Mouse (Mus musculus): ENCODE data around the gene Mum1. TPM values are rescaled to one million over a fixed set of nuclear protein-coding genes. Genes with fewer than 3 reads are reported as not detected.
A peak's percentile ranks its signal among the peaks of the same experiment; 100 is the strongest.

The Mum1 gene
- polyA plus RNA-seq, 1 experiment from 2014 or later: 61.3 TPM

GRCm38 (mm10) chr10:80293325-80293724 lies 67.1 kb downstream of the Mum1 start:
- H3K9ac ChIP-seq (ENCODE audit: low read length): peak overlapping the region; percentile 99
- H3K27me3 ChIP-seq (replicated peaks; ENCODE audit: control insufficient read depth, insufficient read depth, low read length): peaks cover 14% of the 10 kb centered on the region

More at GRCm38 (mm10) chr10:80293325-80293724, 67.1 kb downstream of the Mum1 start:
- ATAC-seq (replicated peaks; ENCODE audit: low FRiP score, low TSS enrichment, low read depth) (no peak), DNase-seq (ENCODE audit: low spot score) (no peak)
- Histone ChIP-seq H3K4me1 (replicated peaks; ENCODE audit: control insufficient read depth, insufficient read depth, low read length) (peaks cover 18% of the 10 kb centered on the region), H3K27ac (ENCODE audit: low read depth) (peak overlapping the region; percentile 91), H3K36me3 (ENCODE audit: control insufficient read depth, insufficient read depth, low read length) (peaks cover 32% of the 10 kb centered on the region), H3K4me3 (ENCODE audit: low read depth, low read length) (peak overlapping the region; percentile 96), H3K4me2 (ENCODE audit: low read length) (peak overlapping the region; percentile 92), H3K9me3 (ENCODE audit: control insufficient read depth, low read length) (no peaks in the 10 kb centered on the region)
- WGBS: 29% methylated on average over 14 of the region's 14 CpGs

Small RNA genes lying within 50 kb of the gene (microRNA-seq; reads per million reads assigned to microRNA genes)
- 1.4 reads per million, percentile 16 among the genes with 10 or more reads in this experiment for gene Mir6911

Other genes with a start within 250 kb of the Mum1 start
- 14.4 and 17.5 TPM in 2 replicates for gene Tmem259, start 242.1 kb upstream of the Mum1 start, polyA plus RNA-seq (2014; fragmentation: Nextera tagmentation; extraction: Ambion mirVana)
- 320 and 368 TPM in 2 replicates for gene Cnn2, start 237.8 kb upstream of the Mum1 start, polyA plus RNA-seq (2014; fragmentation: Nextera tagmentation; extraction: Ambion mirVana)
- gene Abca7, start 229.9 kb upstream of the Mum1 start, polyA plus RNA-seq (2014; fragmentation: Nextera tagmentation; extraction: Ambion mirVana): 3.7 and 3.8 TPM in 2 replicates
- 6.8 and 8.0 TPM in 2 replicates for gene Arhgap45, start 209.8 kb upstream of the Mum1 start, polyA plus RNA-seq (2014; fragmentation: Nextera tagmentation; extraction: Ambion mirVana)
- 255 and 274 TPM in 2 replicates for gene Polr2e, start 186.6 kb upstream of the Mum1 start, polyA plus RNA-seq (2014; fragmentation: Nextera tagmentation; extraction: Ambion mirVana)
- 607 and 623 TPM in 2 replicates for gene Gpx4, start 179.3 kb upstream of the Mum1 start, polyA plus RNA-seq (2014; fragmentation: Nextera tagmentation; extraction: Ambion mirVana)
- gene Sbno2, start 120.9 kb upstream of the Mum1 start, polyA plus RNA-seq (2014; fragmentation: Nextera tagmentation; extraction: Ambion mirVana): 14.1 TPM in 2 replicates
- gene Stk11, start 110.6 kb upstream of the Mum1 start, polyA plus RNA-seq (2014; fragmentation: Nextera tagmentation; extraction: Ambion mirVana): 27.0 and 27.5 TPM in 2 replicates
- 590 and 627 TPM in 2 replicates for gene Atp5d, start 87.8 kb upstream of the Mum1 start, polyA plus RNA-seq (2014; fragmentation: Nextera tagmentation; extraction: Ambion mirVana)
- 7.1 and 8.5 TPM in 2 replicates for gene Cbarp, start 85.6 kb upstream of the Mum1 start, polyA plus RNA-seq (2014; fragmentation: Nextera tagmentation; extraction: Ambion mirVana)
- 25.5 and 28.9 TPM in 2 replicates for gene Midn, start 78.2 kb upstream of the Mum1 start, polyA plus RNA-seq (2014; fragmentation: Nextera tagmentation; extraction: Ambion mirVana)
- 76.4 and 81.6 TPM in 2 replicates for gene Cirbp, start 60.4 kb upstream of the Mum1 start, polyA plus RNA-seq (2014; fragmentation: Nextera tagmentation; extraction: Ambion mirVana)
- gene 1600002K03Rik, start 53.5 kb upstream of the Mum1 start, polyA plus RNA-seq (2014; fragmentation: Nextera tagmentation; extraction: Ambion mirVana): 15.8 and 16.7 TPM in 2 replicates
- 10.2 and 12.2 TPM in 2 replicates for gene Efna2, start 47.0 kb upstream of the Mum1 start, polyA plus RNA-seq (2014; fragmentation: Nextera tagmentation; extraction: Ambion mirVana)
- 453 and 498 TPM in 2 replicates for gene Ndufs7, start 22.7 kb downstream of the Mum1 start, polyA plus RNA-seq (2014; fragmentation: Nextera tagmentation; extraction: Ambion mirVana)
- gene Gamt, start 34.6 kb downstream of the Mum1 start, polyA plus RNA-seq (2014; fragmentation: Nextera tagmentation; extraction: Ambion mirVana): 34.1 and 61.2 TPM in 2 replicates
- gene Dazap1, start 35.1 kb downstream of the Mum1 start, polyA plus RNA-seq (2014; fragmentation: Nextera tagmentation; extraction: Ambion mirVana): 42.3 and 45.7 TPM in 2 replicates
- 1,236 and 1,315 TPM in 2 replicates for gene Rps15, start 66.0 kb downstream of the Mum1 start, polyA plus RNA-seq (2014; fragmentation: Nextera tagmentation; extraction: Ambion mirVana)
- 7.8 and 9.1 TPM in 2 replicates for gene Apc2, start 69.5 kb downstream of the Mum1 start, polyA plus RNA-seq (2014; fragmentation: Nextera tagmentation; extraction: Ambion mirVana)
- gene 2310011J03Rik, start 94.1 kb downstream of the Mum1 start, polyA plus RNA-seq (2014; fragmentation: Nextera tagmentation; extraction: Ambion mirVana): 43.4 and 45.2 TPM in 2 replicates
- gene Pcsk4, start 103.1 kb downstream of the Mum1 start, polyA plus RNA-seq (2014; fragmentation: Nextera tagmentation; extraction: Ambion mirVana): 6.8 and 7.3 TPM in 2 replicates
- 42.4 and 58.1 TPM in 2 replicates for gene Reep6, start 103.5 kb downstream of the Mum1 start, polyA plus RNA-seq (2014; fragmentation: Nextera tagmentation; extraction: Ambion mirVana)
- gene Adamtsl5, start 122.0 kb downstream of the Mum1 start, polyA plus RNA-seq (2014; fragmentation: Nextera tagmentation; extraction: Ambion mirVana): 8.1 and 8.7 TPM in 2 replicates
- 0.22 and 0.32 TPM in 2 replicates for gene Plk5, start 130.0 kb downstream of the Mum1 start, polyA plus RNA-seq (2014; fragmentation: Nextera tagmentation; extraction: Ambion mirVana)
- gene Mex3d, start 161.2 kb downstream of the Mum1 start, polyA plus RNA-seq (2014; fragmentation: Nextera tagmentation; extraction: Ambion mirVana): 5.3 and 6.7 TPM in 2 replicates
- 203 and 206 TPM in 2 replicates for gene Mbd3, start 173.1 kb downstream of the Mum1 start, polyA plus RNA-seq (2014; fragmentation: Nextera tagmentation; extraction: Ambion mirVana)
- 941 and 1,108 TPM in 2 replicates for gene Uqcr11, start 180.4 kb downstream of the Mum1 start, polyA plus RNA-seq (2014; fragmentation: Nextera tagmentation; extraction: Ambion mirVana)
- 106 and 114 TPM in 2 replicates for gene Tcf3, start 207.2 kb downstream of the Mum1 start, polyA plus RNA-seq (2014; fragmentation: Nextera tagmentation; extraction: Ambion mirVana)